Mouse (Mus musculus) layer of hippocampus, adult 9-11 months (tissue): ENCODE results near the gene Ly6g6d.

Experiments
- DNase-seq: peaks from one replicate; pipeline ENCODE4 v3.0.0; 2022

Gene Ly6g6d

DNA sequence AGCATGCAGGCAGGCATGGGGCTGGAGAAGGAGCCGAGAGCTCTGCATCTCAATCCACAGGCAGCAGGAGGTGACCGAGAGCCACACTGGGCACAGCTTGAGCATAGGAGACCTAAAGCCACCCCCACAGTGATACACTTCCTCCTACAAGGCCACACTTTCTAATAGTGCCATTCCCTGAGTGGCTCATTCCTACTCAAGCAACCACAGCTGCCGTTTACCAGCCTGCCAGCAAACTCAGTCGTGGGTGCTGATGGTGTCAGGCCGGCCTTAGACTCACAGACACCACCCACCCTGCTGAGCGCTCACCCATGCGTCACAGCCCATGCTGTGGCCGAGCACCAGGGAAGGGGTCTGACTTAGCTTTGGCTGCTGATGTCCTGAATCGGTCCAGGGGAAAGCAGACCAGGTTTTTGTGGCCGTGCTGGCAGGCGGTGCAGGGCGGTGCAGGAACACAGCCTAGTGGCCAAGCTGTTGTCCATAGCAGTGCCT is 19.3 kb upstream of the Ly6g6d start:
- DNase-seq, result peak; percentile 61

DNA sequence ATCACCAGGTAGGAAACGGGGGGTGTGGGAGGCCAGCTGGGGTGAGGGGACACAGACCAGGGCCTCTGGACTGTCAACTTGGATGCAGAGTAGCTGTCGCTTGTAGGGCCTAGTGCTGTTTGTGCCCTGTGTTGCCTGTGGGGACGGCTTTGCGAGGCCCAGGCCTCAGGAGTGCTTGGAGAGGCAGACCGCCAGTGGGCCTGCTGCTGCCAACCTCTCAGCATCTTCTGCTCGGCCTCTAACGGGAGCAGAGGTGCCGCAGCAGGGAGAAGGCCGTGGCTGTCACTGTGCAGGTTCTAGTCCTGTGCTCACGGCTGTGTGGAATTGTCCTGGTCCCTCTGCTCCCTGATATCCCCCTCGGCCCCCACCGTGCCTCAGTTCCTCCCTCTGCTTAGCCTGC is 18.7 kb upstream of the Ly6g6d start:
- no peak for DNase-seq

DNA sequence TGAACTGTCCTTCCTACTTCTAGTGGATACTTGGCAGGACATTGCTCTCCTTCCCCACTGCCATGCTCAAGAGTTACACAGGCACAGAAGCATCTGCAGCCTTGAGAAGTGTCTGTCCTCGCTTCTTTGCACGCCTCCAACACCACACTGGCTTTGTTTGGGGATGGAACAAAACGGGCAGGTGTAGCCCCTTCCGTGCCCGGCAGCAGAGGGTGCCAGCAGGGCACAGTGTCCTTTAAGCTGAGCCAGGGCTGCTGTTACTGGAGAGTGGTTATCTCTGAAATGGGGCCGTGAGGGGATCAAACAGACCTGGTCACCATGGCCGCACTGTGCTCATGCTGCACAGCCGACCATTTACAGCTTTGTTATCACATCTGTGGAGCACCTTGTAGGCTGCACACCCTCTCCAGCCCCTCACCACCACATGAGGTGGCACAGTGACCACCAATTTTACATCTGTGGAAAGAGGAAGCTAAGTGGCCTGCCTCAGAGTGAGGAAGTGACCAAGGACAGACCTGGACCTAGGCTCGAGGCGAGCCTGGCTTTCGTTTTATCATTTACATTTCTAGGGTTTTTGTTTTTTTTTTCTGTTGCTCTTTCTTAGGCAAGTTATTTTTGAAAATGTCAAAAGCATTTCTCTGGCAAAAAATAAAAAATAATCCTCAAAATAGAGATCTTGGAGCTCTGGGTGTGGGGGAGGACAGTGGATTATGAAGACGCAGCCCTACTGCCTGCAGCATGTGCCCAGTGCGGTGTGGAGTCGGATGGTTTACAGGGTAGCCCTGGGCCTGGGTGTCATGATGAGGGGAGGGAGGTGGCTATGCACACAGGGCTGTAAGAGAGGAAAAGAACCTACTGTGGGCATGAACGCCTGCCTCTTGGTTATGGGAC is 16.9 kb upstream of the Ly6g6d start:
- no peak for DNase-seq

GRCm38 (mm10) chr17:35092403-35093198 is 14.7 kb upstream of the Ly6g6d start:
- no peak for DNase-seq

GRCm38 (mm10) chr17:35090166-35090932 is 12.5 kb upstream of the Ly6g6d start:
- DNase-seq, result no peak

DNA sequence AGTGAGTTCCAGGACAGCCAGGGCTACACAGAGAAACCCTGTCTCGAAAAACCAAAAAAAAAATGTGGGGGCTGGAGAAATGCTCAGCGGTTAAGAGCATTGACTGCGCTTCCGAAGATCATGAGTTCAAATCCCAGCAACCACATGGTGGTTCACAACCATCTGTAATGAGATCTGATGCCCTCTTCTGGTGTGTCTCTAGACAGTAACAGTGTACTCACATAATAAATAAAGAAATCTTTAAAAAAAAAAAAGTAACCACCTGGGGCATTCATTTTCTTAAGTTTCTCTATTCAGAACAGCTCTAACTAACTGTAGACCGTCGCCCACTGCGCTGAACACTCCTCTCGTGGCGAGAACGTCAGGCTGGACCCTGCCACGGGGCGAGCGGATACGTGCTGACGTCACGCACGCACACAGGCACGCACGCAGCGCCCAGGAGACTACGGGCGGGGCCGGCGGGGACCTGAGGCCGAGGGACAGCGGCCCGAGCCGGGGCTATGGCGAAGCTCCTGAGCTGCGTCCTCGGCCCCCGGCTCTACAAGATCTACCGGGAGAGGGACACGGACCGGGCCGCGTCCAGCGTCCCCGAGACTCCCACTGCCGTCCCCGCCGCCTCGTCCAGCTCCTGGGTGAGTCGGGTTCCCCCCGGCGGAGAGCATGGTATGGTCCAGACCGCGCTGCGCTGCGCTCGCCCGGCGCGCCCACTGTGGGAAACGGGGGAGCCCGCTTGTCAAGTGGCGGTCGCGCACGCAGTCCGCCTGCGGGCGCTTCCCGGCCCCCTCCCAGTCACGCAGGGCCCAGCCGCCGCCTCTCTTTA is 11.2 kb upstream of the Ly6g6d start, which contains the start of gene Abhd16a:
TSS of gene Abhd16a (plus strand) at position 439 of the 820 bp plus-strand sequence.
- DNase-seq, result peak; percentile 95

DNA sequence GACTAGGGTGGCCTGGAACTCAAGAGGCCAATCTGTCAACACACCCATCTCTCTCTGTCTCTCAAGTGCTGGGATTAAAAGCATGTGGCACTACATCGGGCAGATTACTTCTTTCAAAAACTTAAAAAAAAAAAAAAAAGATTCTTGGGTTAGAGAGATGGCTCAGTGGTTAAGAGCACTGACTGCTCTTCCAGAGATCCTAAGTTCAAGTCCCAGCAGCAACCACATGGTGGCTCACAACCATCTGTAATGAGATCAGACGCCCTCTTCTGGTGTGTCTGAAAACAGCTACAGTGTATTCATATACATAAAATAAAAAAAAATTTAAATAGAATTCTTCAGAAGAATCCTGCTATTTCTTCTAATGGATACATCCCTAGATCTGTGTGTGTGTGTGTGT is 10.3 kb upstream of the Ly6g6d start:
- DNase-seq, result no peak

- DNase-seq, result no peak
Measured at GRCm38 (mm10) chr17:35085208-35085865, 7.5 kb upstream of the Ly6g6d start, which contains the start of gene Ly6g6f. Ly6g6f (minus strand) TSS chr17:35085610.

DNA sequence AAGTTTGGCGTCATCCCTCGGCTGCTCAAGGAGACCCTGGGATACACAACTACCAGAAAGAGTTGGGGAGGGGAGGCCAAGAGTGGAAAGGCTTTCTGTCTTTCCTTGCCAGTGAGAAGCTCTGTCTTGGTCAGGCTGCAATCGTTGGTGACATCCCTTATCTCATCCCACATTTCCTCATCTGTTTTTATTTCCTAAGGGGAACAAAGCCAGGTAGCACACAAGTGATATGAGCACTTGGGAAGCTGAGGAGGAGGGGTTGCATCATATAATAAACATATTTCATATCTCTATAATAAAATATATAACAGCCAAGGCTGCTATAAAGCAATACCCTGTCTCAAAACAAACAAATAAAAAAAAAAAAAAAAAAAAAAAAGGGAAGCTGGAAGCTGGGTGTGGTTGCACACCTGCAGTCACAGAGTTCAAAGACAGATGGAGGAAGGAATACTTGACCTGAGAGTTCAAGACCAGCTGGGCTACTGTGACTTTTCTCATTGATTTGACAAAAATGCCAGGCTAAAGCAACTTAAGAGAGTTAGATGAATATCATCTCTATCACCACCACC is 6.1 kb upstream of the Ly6g6d start:
- no peak for DNase-seq

GRCm38 (mm10) chr17:35082841-35083576 is 5.1 kb upstream of the Ly6g6d start:
- DNase-seq, result no peak

GRCm38 (mm10) chr17:35080710-35081109 is 2.8 kb upstream of the Ly6g6d start:
- DNase-seq, result no peak

GRCm38 (mm10) chr17:35080248-35080647 is 2.4 kb upstream of the Ly6g6d start:
- DNase-seq, result no peak

GRCm38 (mm10) chr17:35079778-35080177 is 1.9 kb upstream of the Ly6g6d start:
- no peak for DNase-seq

DNA sequence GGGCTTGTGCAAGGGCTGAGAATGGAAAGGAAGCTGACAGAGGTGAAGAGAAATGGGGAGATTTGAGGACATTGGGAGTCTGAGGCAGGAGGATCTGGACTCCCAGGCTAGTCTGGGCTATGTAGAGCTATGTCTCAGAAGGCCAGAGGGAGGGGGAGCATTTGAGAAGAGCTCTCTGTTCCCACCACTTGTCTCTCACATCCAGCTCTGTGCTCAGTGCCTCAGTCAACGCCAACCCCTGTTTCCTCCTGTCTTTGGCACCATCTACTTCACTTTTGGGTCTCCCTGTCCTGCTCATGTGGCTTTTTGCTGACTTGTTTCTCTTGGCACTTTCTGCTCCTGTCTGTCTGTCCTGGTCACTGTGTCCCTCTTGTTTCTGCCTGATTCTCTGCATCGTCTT is 580 bp downstream of the Ly6g6d start:
- DNase-seq, result no peak

GRCm38 (mm10) chr17:35076507-35077176 is 1.2 kb downstream of the Ly6g6d start, which contains the start of gene Ly6g6e:
Ly6g6e (plus strand) TSS chr17:35076902.
- DNase-seq, result no peak

DNA sequence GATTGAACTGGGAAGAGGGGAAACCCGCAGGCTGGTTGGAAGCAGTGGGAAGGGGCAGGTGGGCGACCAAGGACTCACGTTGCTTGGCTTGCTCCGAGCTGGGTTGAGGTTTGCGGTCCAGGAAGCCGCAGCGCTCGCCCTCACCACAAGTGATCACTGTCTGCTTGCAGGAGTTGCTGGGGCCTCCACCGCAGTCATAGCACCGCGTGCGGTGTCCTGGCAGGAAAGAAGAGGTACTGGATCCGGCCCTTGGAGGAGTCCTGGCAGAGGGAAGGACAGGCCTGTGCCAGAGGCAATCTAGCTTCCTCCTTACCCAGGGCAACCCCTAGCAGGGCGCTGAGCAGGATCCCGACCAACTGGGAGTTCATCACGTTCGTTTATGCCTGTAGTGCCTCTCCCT is 3.8 kb downstream of the Ly6g6d start:
- DNase-seq, result no peak

- no peak for DNase-seq
Measured at GRCm38 (mm10) chr17:35071454-35071853, 6.4 kb downstream of the Ly6g6d start.

DNA sequence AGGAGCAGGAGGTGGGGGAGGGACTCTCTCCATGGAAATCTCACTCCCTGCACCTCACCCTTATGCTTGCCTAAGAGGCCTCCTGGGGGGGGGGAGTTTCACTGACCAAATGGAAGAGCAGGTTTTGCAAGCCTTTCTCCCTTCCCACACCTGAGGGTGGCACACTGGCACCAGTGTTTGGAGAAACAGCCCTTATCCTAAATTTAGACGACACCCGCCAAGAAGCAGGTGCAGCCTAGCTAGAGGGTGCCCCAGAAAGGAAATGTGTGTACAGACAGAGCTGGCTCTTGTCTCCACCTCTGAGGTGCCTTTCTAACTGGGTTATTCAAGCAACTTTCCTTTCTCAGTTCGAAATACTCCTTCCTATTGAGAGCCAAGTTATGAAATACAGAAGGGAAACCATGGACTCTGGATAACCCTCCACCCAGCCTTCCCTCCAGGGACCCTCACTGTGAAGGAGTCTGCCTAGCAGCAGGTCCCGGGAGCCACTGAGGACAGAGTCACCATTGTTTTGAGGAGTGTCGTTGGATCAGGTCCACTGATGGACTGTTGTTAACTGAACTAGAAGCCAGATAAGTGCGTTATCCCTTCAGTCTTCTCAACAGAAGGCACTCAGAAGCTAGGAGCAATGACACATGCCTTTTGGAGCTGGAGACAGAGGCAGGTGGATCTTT is 7.2 kb downstream of the Ly6g6d start:
- no peak for DNase-seq
